Mouse (Mus musculus): ENCODE measurements at regions not wholly inside any gene's neighbourhood (a gene's known extent, or its start where the extent isn't known, plus 50 kb on each side); places are given as distances from the start of the nearest gene placed in this dataset.

DNA sequence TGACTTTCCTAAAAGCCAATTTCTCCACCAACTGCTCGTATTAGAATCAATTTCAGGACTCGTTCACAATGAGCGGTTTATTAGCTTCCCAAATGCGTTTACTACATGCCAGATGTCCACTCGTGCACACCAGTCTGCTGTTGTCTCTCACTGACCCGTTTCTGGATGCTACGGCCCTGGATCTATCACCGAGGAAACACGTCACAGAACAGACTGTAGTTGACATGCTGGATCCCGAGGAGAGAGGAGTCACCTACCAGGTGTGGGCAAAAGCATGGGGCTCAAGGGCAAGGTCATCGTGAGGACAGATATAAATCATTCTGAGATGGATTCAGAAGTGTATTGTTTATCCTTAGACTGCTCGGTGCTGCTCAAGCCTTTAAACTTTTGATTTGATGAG is 375.9 kb downstream of the Cmpk2 start:
- no peak for TF ChIP-seq CTCF (IDR thresholded peaks at IDR 0.05; ENCODE audit: low read depth)
- TF ChIP-seq EP300 (IDR thresholded peaks at IDR 0.05; ENCODE audit: low read depth): no peak
